Mouse (Mus musculus): ENCODE results near the gene Sh3pxd2a.

Sh3pxd2a gene

GRCm38 (mm10) chr19:47266070-47266801, 198.0 kb downstream of the Sh3pxd2a start:
- Histone ChIP-seq H3K27me3 (ENCODE audit: insufficient read depth, low read length) (peaks cover 5% of the 10 kb centered on the region; the same call in 1 of the 2 replicates), H3K9me3 (ENCODE audit: low read length) (no peaks in the 10 kb centered on the region), H3K36me3 (ENCODE audit: insufficient read depth, low read length) (peaks cover 40% of the 10 kb centered on the region), H3K4me1 (replicated peaks; ENCODE audit: low read depth, low read length) (peaks cover 34% of the 10 kb centered on the region), H3K4me3 (replicated peaks; ENCODE audit: low read length) (no peak overlapping the region)
- TF ChIP-seq POU5F1 (IDR thresholded peaks at IDR 0.05; ENCODE audit: borderline replicate concordance, low read length) = no peak
- no peak for TF ChIP-seq CTCF (conservative IDR thresholded peaks at IDR 0.05; ENCODE audit: low read length)
- TF ChIP-seq NANOG (IDR thresholded peaks at IDR 0.05; ENCODE audit: borderline replicate concordance, low read length) = no peak

- Histone ChIP-seq H3K4me1 (replicated peaks; ENCODE audit: low read depth, low read length) (peaks cover 47% of the 10 kb centered on the region), H3K36me3 (ENCODE audit: insufficient read depth, low read length) (peaks cover 30% of the 10 kb centered on the region), H3K27me3 (ENCODE audit: insufficient read depth, low read length) (peaks cover 5% of the 10 kb centered on the region; the same call in 1 of the 2 replicates), H3K9me3 (ENCODE audit: low read length) (no peaks in the 10 kb centered on the region), H3K4me3 (replicated peaks; ENCODE audit: low read length) (no peak overlapping the region)
- TF ChIP-seq POU5F1 (IDR thresholded peaks at IDR 0.05; ENCODE audit: borderline replicate concordance, low read length) = no peak
- peak; percentile 73 for TF ChIP-seq CTCF (conservative IDR thresholded peaks at IDR 0.05; ENCODE audit: low read length)
Observed at GRCm38 (mm10) chr19:47264322-47265092, 199.7 kb downstream of the Sh3pxd2a start.

- H3K9me3 ChIP-seq (ENCODE audit: low read length) = no peaks in the 10 kb centered on the region
- TF ChIP-seq CTCF (conservative IDR thresholded peaks at IDR 0.05; ENCODE audit: low read length) = no peak
- no peak for TF ChIP-seq POU5F1 (IDR thresholded peaks at IDR 0.05; ENCODE audit: borderline replicate concordance, low read length)
- TF ChIP-seq NANOG (IDR thresholded peaks at IDR 0.05; ENCODE audit: borderline replicate concordance, low read length) = no peak
- H3K27me3 ChIP-seq (ENCODE audit: insufficient read depth, low read length) = peaks cover 5% of the 10 kb centered on the region; the same call in 1 of the 2 replicates
- H3K4me1 ChIP-seq (replicated peaks; ENCODE audit: low read depth, low read length) = peaks cover 51% of the 10 kb centered on the region
- H3K36me3 ChIP-seq (ENCODE audit: insufficient read depth, low read length) = peaks cover 28% of the 10 kb centered on the region
- no peak overlapping the region for H3K4me3 ChIP-seq (replicated peaks; ENCODE audit: low read length)
Observed at GRCm38 (mm10) chr19:47263621-47264020, 200.6 kb downstream of the Sh3pxd2a start.

GRCm38 (mm10) chr19:47261196-47261595, 203.0 kb downstream of the Sh3pxd2a start:
- Histone ChIP-seq H3K27me3 (ENCODE audit: insufficient read depth, low read length) (no peaks in the 10 kb centered on the region), H3K4me1 (replicated peaks; ENCODE audit: low read depth, low read length) (peaks cover 29% of the 10 kb centered on the region), H3K9me3 (ENCODE audit: low read length) (no peaks in the 10 kb centered on the region), H3K4me3 (replicated peaks; ENCODE audit: low read length) (no peak overlapping the region), H3K36me3 (ENCODE audit: insufficient read depth, low read length) (peaks cover 31% of the 10 kb centered on the region)
- TF ChIP-seq CTCF (conservative IDR thresholded peaks at IDR 0.05; ENCODE audit: low read length) = no peak
- no peak for TF ChIP-seq NANOG (IDR thresholded peaks at IDR 0.05; ENCODE audit: borderline replicate concordance, low read length)
- TF ChIP-seq POU5F1 (IDR thresholded peaks at IDR 0.05; ENCODE audit: borderline replicate concordance, low read length) = no peak

- Histone ChIP-seq H3K27me3 (ENCODE audit: insufficient read depth, low read length) (0 out of 2 replicates have a peak, but pooled peaks cover under 1% of the 10 kb centered on the region), H3K4me3 (replicated peaks; ENCODE audit: low read length) (no peak overlapping the region), H3K36me3 (ENCODE audit: insufficient read depth, low read length) (peaks cover 33% of the 10 kb centered on the region), H3K9me3 (ENCODE audit: low read length) (no peaks in the 10 kb centered on the region), H3K4me1 (replicated peaks; ENCODE audit: low read depth, low read length) (peaks cover 30% of the 10 kb centered on the region)
- TF ChIP-seq CTCF (conservative IDR thresholded peaks at IDR 0.05; ENCODE audit: low read length) (peak; percentile 71), POU5F1 (IDR thresholded peaks at IDR 0.05; ENCODE audit: borderline replicate concordance, low read length) (no peak), NANOG (IDR thresholded peaks at IDR 0.05; ENCODE audit: borderline replicate concordance, low read length) (no peak)
Observed at GRCm38 (mm10) chr19:47259581-47259980, 204.6 kb downstream of the Sh3pxd2a start.

GRCm38 (mm10) chr19:47255919-47256318, 208.3 kb downstream of the Sh3pxd2a start:
- Histone ChIP-seq H3K4me1 (replicated peaks; ENCODE audit: low read depth, low read length) (peaks cover 48% of the 10 kb centered on the region), H3K9me3 (ENCODE audit: low read length) (no peaks in the 10 kb centered on the region), H3K36me3 (ENCODE audit: insufficient read depth, low read length) (peaks cover 33% of the 10 kb centered on the region), H3K4me3 (replicated peaks; ENCODE audit: low read length) (no peak overlapping the region), H3K27me3 (ENCODE audit: insufficient read depth, low read length) (peaks cover 34% of the 10 kb centered on the region)
- TF ChIP-seq NANOG (IDR thresholded peaks at IDR 0.05; ENCODE audit: borderline replicate concordance, low read length) = no peak
- TF ChIP-seq CTCF (conservative IDR thresholded peaks at IDR 0.05; ENCODE audit: low read length) = no peak
- no peak for TF ChIP-seq POU5F1 (IDR thresholded peaks at IDR 0.05; ENCODE audit: borderline replicate concordance, low read length)

GRCm38 (mm10) chr19:47255036-47255435, 209.2 kb downstream of the Sh3pxd2a start:
- H3K9me3 ChIP-seq (ENCODE audit: low read length) = no peaks in the 10 kb centered on the region
- H3K27me3 ChIP-seq (ENCODE audit: insufficient read depth, low read length) = peaks cover 38% of the 10 kb centered on the region
- TF ChIP-seq POU5F1 (IDR thresholded peaks at IDR 0.05; ENCODE audit: borderline replicate concordance, low read length) (no peak), CTCF (conservative IDR thresholded peaks at IDR 0.05; ENCODE audit: low read length) (no peak), NANOG (IDR thresholded peaks at IDR 0.05; ENCODE audit: borderline replicate concordance, low read length) (no peak)
- peaks cover 33% of the 10 kb centered on the region for H3K36me3 ChIP-seq (ENCODE audit: insufficient read depth, low read length)
- no peak overlapping the region for H3K4me3 ChIP-seq (replicated peaks; ENCODE audit: low read length)
- H3K4me1 ChIP-seq (replicated peaks; ENCODE audit: low read depth, low read length) = peaks cover 45% of the 10 kb centered on the region

- TF ChIP-seq NANOG (IDR thresholded peaks at IDR 0.05; ENCODE audit: borderline replicate concordance, low read length) = no peak
- TF ChIP-seq CTCF (conservative IDR thresholded peaks at IDR 0.05; ENCODE audit: low read length) = no peak
- TF ChIP-seq POU5F1 (IDR thresholded peaks at IDR 0.05; ENCODE audit: borderline replicate concordance, low read length) = no peak
- H3K4me1 ChIP-seq (replicated peaks; ENCODE audit: low read depth, low read length) = peaks cover 46% of the 10 kb centered on the region
- peaks cover 21% of the 10 kb centered on the region for H3K36me3 ChIP-seq (ENCODE audit: insufficient read depth, low read length)
- peaks cover 38% of the 10 kb centered on the region for H3K27me3 ChIP-seq (ENCODE audit: insufficient read depth, low read length)
- H3K4me3 ChIP-seq (replicated peaks; ENCODE audit: low read length) = peak overlapping the region; percentile 81
- no peaks in the 10 kb centered on the region for H3K9me3 ChIP-seq (ENCODE audit: low read length)
Observed at GRCm38 (mm10) chr19:47253053-47253628, 211.1 kb downstream of the Sh3pxd2a start.
